Mouse (Mus musculus): ENCODE data around the gene Nkx6-2. TPM values are rescaled to one million over a fixed set of nuclear protein-coding genes. Genes with fewer than 3 reads are reported as not detected.

Gene Nkx6-2
- total and polyA plus RNA-seq, 2 experiments: not detected

GRCm38 (mm10) chr7:139564161-139564560, 18.4 kb downstream of the Nkx6-2 start:
- Histone ChIP-seq H3K4me3 (ENCODE audit: insufficient read depth, low read depth, low read length) (no peak overlapping the region), H3K4me1 (ENCODE audit: control insufficient read depth, insufficient read depth, low read length) (no peaks in the 10 kb centered on the region), H3K79me2 (ENCODE audit: control insufficient read depth, insufficient read depth, low read length) (no peaks in the 10 kb centered on the region), H3K9ac (ENCODE audit: low read depth, low read length) (no peak overlapping the region), H3K36me3 (ENCODE audit: control insufficient read depth, insufficient read depth, low read length) (peaks cover 2% of the 10 kb centered on the region; the same call in 1 of the 2 replicates), H3K27ac (replicated peaks; ENCODE audit: insufficient read depth, low read depth, low read length) (no peak overlapping the region), H3K27me3 (ENCODE audit: control insufficient read depth, insufficient read depth, low read length) (no peaks in the 10 kb centered on the region)
- 92% methylated on average over 2 of the region's 2 CpGs for WGBS
- no peak for DNase-seq (ENCODE audit: extremely low read depth, low read depth, low spot score)
- TF ChIP-seq POLR2A (IDR thresholded peaks at IDR 0.05; ENCODE audit: extremely low read depth, insufficient read depth, low read length) (no peak), CTCF (IDR thresholded peaks at IDR 0.05; ENCODE audit: low read depth, low read length) (no peak)

- Histone ChIP-seq H3K79me2 (ENCODE audit: control insufficient read depth, insufficient read depth, low read length) (no peaks in the 10 kb centered on the region), H3K9ac (ENCODE audit: low read depth, low read length) (no peak overlapping the region), H3K27ac (replicated peaks; ENCODE audit: insufficient read depth, low read depth, low read length) (no peak overlapping the region), H3K27me3 (ENCODE audit: control insufficient read depth, insufficient read depth, low read length) (no peaks in the 10 kb centered on the region), H3K4me3 (ENCODE audit: insufficient read depth, low read depth, low read length) (no peak overlapping the region), H3K4me1 (ENCODE audit: control insufficient read depth, insufficient read depth, low read length) (no peaks in the 10 kb centered on the region), H3K36me3 (ENCODE audit: control insufficient read depth, insufficient read depth, low read length) (peaks cover 2% of the 10 kb centered on the region; the same call in 1 of the 2 replicates)
- TF ChIP-seq POLR2A (IDR thresholded peaks at IDR 0.05; ENCODE audit: extremely low read depth, insufficient read depth, low read length) (no peak), CTCF (IDR thresholded peaks at IDR 0.05; ENCODE audit: low read depth, low read length) (no peak)
- 93% methylated on average over 4 of the region's 4 CpGs for WGBS
- DNase-seq (ENCODE audit: extremely low read depth, low read depth, low spot score): no peak
These were observed 19.2 kb downstream of the Nkx6-2 start for GRCm38 (mm10) chr7:139563425-139563824.

GRCm38 (mm10) chr7:139559659-139560058, 22.9 kb downstream of the Nkx6-2 start:
- TF ChIP-seq CTCF (IDR thresholded peaks at IDR 0.05; ENCODE audit: low read depth, low read length) (no peak), POLR2A (IDR thresholded peaks at IDR 0.05; ENCODE audit: extremely low read depth, insufficient read depth, low read length) (no peak)
- WGBS: 85% methylated on average over 10 of the region's 10 CpGs

GRCm38 (mm10) chr7:139556746-139557526, 25.7 kb downstream of the Nkx6-2 start:
- no peak overlapping the region; the same call in 1 of the 2 replicates for H3K27ac ChIP-seq (replicated peaks; ENCODE audit: insufficient read depth, low read depth, low read length)
- no peaks in the 10 kb centered on the region for H3K79me2 ChIP-seq (ENCODE audit: control insufficient read depth, insufficient read depth, low read length)
- TF ChIP-seq CTCF (IDR thresholded peaks at IDR 0.05; ENCODE audit: low read depth, low read length): no peak
- H3K4me1 ChIP-seq (ENCODE audit: control insufficient read depth, insufficient read depth, low read length): peaks cover 5% of the 10 kb centered on the region
- H3K4me3 ChIP-seq (ENCODE audit: insufficient read depth, low read depth, low read length): no peak overlapping the region
- H3K9ac ChIP-seq (ENCODE audit: low read depth, low read length): no peak overlapping the region
- no peaks in the 10 kb centered on the region for H3K27me3 ChIP-seq (ENCODE audit: control insufficient read depth, insufficient read depth, low read length)
- WGBS: 73% methylated on average over 10 of the region's 10 CpGs
- H3K36me3 ChIP-seq (ENCODE audit: control insufficient read depth, insufficient read depth, low read length): 0 out of 2 replicates have a peak, but pooled peaks cover 2% of the 10 kb centered on the region
- peak; percentile 86 for DNase-seq (ENCODE audit: extremely low read depth, low read depth, low spot score)

More at GRCm38 (mm10) chr7:139559659-139560058, 22.9 kb downstream of the Nkx6-2 start:
- Histone ChIP-seq H3K4me1 (ENCODE audit: control insufficient read depth, insufficient read depth, low read length) (peaks cover 5% of the 10 kb centered on the region), H3K79me2 (ENCODE audit: control insufficient read depth, insufficient read depth, low read length) (no peaks in the 10 kb centered on the region), H3K9ac (ENCODE audit: low read depth, low read length) (no peak overlapping the region), H3K27ac (replicated peaks; ENCODE audit: insufficient read depth, low read depth, low read length) (no peak overlapping the region), H3K27me3 (ENCODE audit: control insufficient read depth, insufficient read depth, low read length) (no peaks in the 10 kb centered on the region), H3K36me3 (ENCODE audit: control insufficient read depth, insufficient read depth, low read length) (0 out of 2 replicates have a peak, but pooled peaks cover 2% of the 10 kb centered on the region), H3K4me3 (ENCODE audit: insufficient read depth, low read depth, low read length) (no peak overlapping the region)
- peak; percentile 87 for DNase-seq (ENCODE audit: extremely low read depth, low read depth, low spot score)

- Histone ChIP-seq H3K27me3 (ENCODE audit: control insufficient read depth, insufficient read depth, low read length) (no peaks in the 10 kb centered on the region), H3K4me3 (ENCODE audit: insufficient read depth, low read depth, low read length) (no peak overlapping the region), H3K9ac (ENCODE audit: low read depth, low read length) (no peak overlapping the region), H3K79me2 (ENCODE audit: control insufficient read depth, insufficient read depth, low read length) (no peaks in the 10 kb centered on the region), H3K4me1 (ENCODE audit: control insufficient read depth, insufficient read depth, low read length) (peaks cover 5% of the 10 kb centered on the region), H3K27ac (replicated peaks; ENCODE audit: insufficient read depth, low read depth, low read length) (no peak overlapping the region), H3K36me3 (ENCODE audit: control insufficient read depth, insufficient read depth, low read length) (0 out of 2 replicates have a peak, but pooled peaks cover 2% of the 10 kb centered on the region)
- TF ChIP-seq POLR2A (IDR thresholded peaks at IDR 0.05; ENCODE audit: extremely low read depth, insufficient read depth, low read length) (no peak), CTCF (IDR thresholded peaks at IDR 0.05; ENCODE audit: low read depth, low read length) (no peak)
- no peak for DNase-seq (ENCODE audit: extremely low read depth, low read depth, low spot score)
- WGBS: 93% methylated on average over 5 of the region's 5 CpGs
These were observed 26.3 kb downstream of the Nkx6-2 start for GRCm38 (mm10) chr7:139556331-139556730.

- no peaks in the 10 kb centered on the region for H3K27me3 ChIP-seq (ENCODE audit: control insufficient read depth, insufficient read depth, low read length)
- H3K79me2 ChIP-seq (ENCODE audit: control insufficient read depth, insufficient read depth, low read length): no peaks in the 10 kb centered on the region
- H3K4me1 ChIP-seq (ENCODE audit: control insufficient read depth, insufficient read depth, low read length): peaks cover 11% of the 10 kb centered on the region
- 96% methylated on average over 2 of the region's 2 CpGs for WGBS
- no peak for DNase-seq (ENCODE audit: extremely low read depth, low read depth, low spot score)
- no peak overlapping the region for H3K4me3 ChIP-seq (ENCODE audit: insufficient read depth, low read depth, low read length)
- H3K9ac ChIP-seq (ENCODE audit: low read depth, low read length): no peak overlapping the region
- TF ChIP-seq POLR2A (IDR thresholded peaks at IDR 0.05; ENCODE audit: extremely low read depth, insufficient read depth, low read length) (no peak), CTCF (IDR thresholded peaks at IDR 0.05; ENCODE audit: low read depth, low read length) (no peak)
- no peaks in the 10 kb centered on the region for H3K36me3 ChIP-seq (ENCODE audit: control insufficient read depth, insufficient read depth, low read length)
- no peak overlapping the region for H3K27ac ChIP-seq (replicated peaks; ENCODE audit: insufficient read depth, low read depth, low read length)
These were observed 31.1 kb downstream of the Nkx6-2 start for GRCm38 (mm10) chr7:139551519-139551918.

Data from liver, adult 2 months (tissue).